ENCODE assay signal across 8 mouse cellular contexts in the genomic region with DNA sequence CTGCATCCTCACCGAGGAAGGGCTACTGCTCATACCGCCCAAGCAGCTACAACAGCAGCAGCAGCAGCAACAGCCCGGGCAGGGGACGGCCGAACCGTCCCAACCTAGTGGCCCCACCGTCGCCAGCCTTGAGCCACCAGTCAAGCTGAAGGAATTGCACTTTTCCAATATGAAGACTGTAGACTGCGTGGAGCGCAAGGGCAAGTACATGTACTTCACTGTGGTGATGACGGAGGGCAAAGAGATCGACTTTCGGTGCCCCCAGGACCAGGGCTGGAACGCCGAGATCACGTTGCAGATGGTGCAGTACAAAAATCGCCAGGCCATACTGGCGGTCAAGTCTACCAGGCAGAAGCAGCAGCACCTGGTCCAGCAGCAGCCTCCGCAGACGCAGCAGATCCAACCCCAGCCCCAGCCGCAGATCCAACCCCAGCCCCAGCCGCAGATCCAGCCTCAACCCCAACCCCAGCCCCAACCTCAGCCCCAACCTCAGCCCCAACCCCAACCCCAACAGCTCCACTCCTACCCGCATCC. TPM values are rescaled to one million over a fixed set of nuclear protein-coding genes. Genes with fewer than 3 reads are reported as not detected.
DNase-seq lines count a peak whose midpoint lies in the region; ATAC-seq and TF ChIP-seq lines count a peak whose summit lies in the region.

No protein-coding gene starts in this region.

- under 1% methylated on average over 22 of the region's 23 CpGs for WGBS in kidney, embryonic 14.5 days
- WGBS in heart, embryonic 14.5 days = under 1% methylated on average over 23 of the region's 23 CpGs
- WGBS in liver, embryonic 11.5 days = under 1% methylated on average over 22 of the region's 23 CpGs

- peak overlapping the region; percentile 97 for H3K27ac ChIP-seq in kidney, embryonic 14.5 days (ENCODE audit: low read depth, low read length)
- peak overlapping the region; percentile 80 to 95 for H3K27ac ChIP-seq in heart, embryonic 14.5 days (replicated peaks in 1 of 2; ENCODE audit: control insufficient read depth in 1 of 2, insufficient read depth in 1 of 2, low read depth in 2 of 2, low read length in 2 of 2)
- peak overlapping the region; percentile 79 for H3K27ac ChIP-seq in liver, embryonic 11.5 days (ENCODE audit: low read depth, low read length)

- H3K36me3 ChIP-seq in kidney, embryonic 14.5 days (ENCODE audit: control insufficient read depth, insufficient read depth, low read length) = no peaks in the 10 kb centered on the region
- H3K36me3 ChIP-seq in heart, embryonic 14.5 days (ENCODE audit: control insufficient read depth, insufficient read depth, low read length) = no peaks in the 10 kb centered on the region; the same call in 1 of the 2 replicates
- no peaks in the 10 kb centered on the region for H3K36me3 ChIP-seq in liver, embryonic 11.5 days (ENCODE audit: control insufficient read depth, insufficient read depth, low read length)
- peaks cover 4% of the 10 kb centered on the region for H3K36me3 ChIP-seq in myocyte (ENCODE audit: control insufficient read depth, insufficient read depth)

- H3ac ChIP-seq in myocyte (ENCODE audit: control insufficient read depth, insufficient read length) = peak overlapping the region; percentile 82

- peak overlapping the region; percentile 88 for H3K4me3 ChIP-seq in kidney, embryonic 14.5 days (ENCODE audit: low read length)
- H3K4me3 ChIP-seq in heart, embryonic 14.5 days (ENCODE audit: control insufficient read depth in 1 of 2, insufficient read depth in 1 of 2, low read depth in 1 of 2, low read length in 2 of 2) = peak overlapping the region; percentile 77 to 89
- H3K4me3 ChIP-seq in liver, embryonic 11.5 days (ENCODE audit: low read depth, low read length) = peak overlapping the region; percentile 75
- peak overlapping the region; percentile 99 for H3K4me3 ChIP-seq in myocyte

- TF ChIP-seq POLR2A in myocyte (IDR thresholded peaks at IDR 0.05; ENCODE audit: insufficient read length, low read depth) = peak; percentile 47

- peak; percentile 24 for ATAC-seq in kidney, embryonic 14.5 days (ENCODE audit: low FRiP score, low TSS enrichment)
- ATAC-seq in heart, embryonic 14.5 days (ENCODE audit: insufficient number of reproducible peaks, insufficient read depth, low FRiP score, low read depth) = peak; percentile 8; the same call in 1 of the 2 replicates
- peak; percentile 17 for ATAC-seq in liver, embryonic 11.5 days (replicated peaks; ENCODE audit: low FRiP score)

- H3K9me3 ChIP-seq in kidney, embryonic 14.5 days (ENCODE audit: control insufficient read depth, low read length) = no peaks in the 10 kb centered on the region
- no peaks in the 10 kb centered on the region for H3K9me3 ChIP-seq in heart, embryonic 14.5 days (ENCODE audit: control insufficient read depth, low read length)
- no peaks in the 10 kb centered on the region for H3K9me3 ChIP-seq in liver, embryonic 11.5 days (ENCODE audit: control insufficient read depth, low read length)

- peaks cover 33% of the 10 kb centered on the region for H3K79me2 ChIP-seq in myocyte (ENCODE audit: control insufficient read depth, insufficient read depth)

- no peaks in the 10 kb centered on the region for H3K27me3 ChIP-seq in kidney, embryonic 14.5 days (ENCODE audit: control insufficient read depth, insufficient read depth, low read length)
- H3K27me3 ChIP-seq in heart, embryonic 14.5 days (ENCODE audit: control insufficient read depth, insufficient read depth, low read length) = no peaks in the 10 kb centered on the region
- no peaks in the 10 kb centered on the region for H3K27me3 ChIP-seq in liver, embryonic 11.5 days (replicated peaks; ENCODE audit: control insufficient read depth, insufficient read depth, low read length)
- no peaks in the 10 kb centered on the region for H3K27me3 ChIP-seq in myocyte (ENCODE audit: control insufficient read depth, insufficient read depth, insufficient read length)

- peaks cover 41% of the 10 kb centered on the region for H3K4me1 ChIP-seq in kidney, embryonic 14.5 days (ENCODE audit: control insufficient read depth, insufficient read depth, low read length)
- peaks cover 9 to 43% of the 10 kb centered on the region in 2 experiments for H3K4me1 ChIP-seq in heart, embryonic 14.5 days (ENCODE audit: control insufficient read depth in 2 of 2, insufficient read depth in 2 of 2, low read length in 2 of 2)
- peaks cover 6% of the 10 kb centered on the region for H3K4me1 ChIP-seq in liver, embryonic 11.5 days (replicated peaks; ENCODE audit: control insufficient read depth, insufficient read depth, low read length)

- peak overlapping the region; percentile 96 for H3K9ac ChIP-seq in kidney, embryonic 14.5 days (ENCODE audit: low read depth, low read length)
- peak overlapping the region; percentile 97 for H3K9ac ChIP-seq in heart, embryonic 14.5 days (ENCODE audit: low read length)
- peak overlapping the region; percentile 70 for H3K9ac ChIP-seq in liver, embryonic 11.5 days (ENCODE audit: low read depth, low read length)

- peak overlapping the region; percentile 77 for H3K4me2 ChIP-seq in kidney, embryonic 14.5 days (replicated peaks; ENCODE audit: low read depth, low read length)
- peak overlapping the region; percentile 87 for H3K4me2 ChIP-seq in heart, embryonic 14.5 days (ENCODE audit: low read length)
- peak overlapping the region; percentile 94 for H3K4me2 ChIP-seq in liver, embryonic 11.5 days
- peak overlapping the region; percentile 19 for H3K4me2 ChIP-seq in myocyte (ENCODE audit: low read depth)

- DNase-seq in kidney, postnatal 14 days = no peak
- peak; percentile 10 to 17 for DNase-seq in CD8-positive naive resting alpha-beta T cell, adult 2 months (ENCODE audit: low read depth in 2 of 2, low spot score in 2 of 2)
- DNase-seq in cerebellum, adult 9-11 months = peak; percentile 42
- no peak for DNase-seq in liver, embryonic 11.5 days (ENCODE audit: low spot score)
- no peak for DNase-seq in adrenal gland, adult 18-20 months (ENCODE audit: low spot score in 2 of 2)

TF ChIP-seq in myocyte, 11 proteins besides CTCF, POLR2A, EP300 and RAD21:
- TF ChIP-seq MYOD1 (IDR thresholded peaks at IDR 0.05; ENCODE audit: control insufficient read depth in 1 of 3, insufficient read length in 2 of 3, low read depth in 2 of 3) (peak in 1 of 3 experiments; percentile 59), USF1 (IDR thresholded peaks at IDR 0.05; ENCODE audit: low read depth) (no peak), TCF3 (IDR thresholded peaks at IDR 0.05; ENCODE audit: insufficient read length, low read depth) (no peak), E2F4 (IDR thresholded peaks at IDR 0.05; ENCODE audit: insufficient read depth) (no peak), MYOG (IDR thresholded peaks at IDR 0.05; ENCODE audit: control insufficient read depth in 1 of 3, insufficient read depth in 1 of 3, insufficient read length in 2 of 3, low read depth in 2 of 3) (peak in 1 of 3 experiments; percentile 43), POLR2AphosphoS2 (IDR thresholded peaks at IDR 0.05; ENCODE audit: insufficient read length, low read depth) (peak; percentile 42), REST (IDR thresholded peaks at IDR 0.05; ENCODE audit: insufficient read depth, insufficient read length) (no peak), MAX (IDR thresholded peaks at IDR 0.05; ENCODE audit: low read depth) (no peak)

RNA-seq across cellular contexts. Expression of gene Phlda1, which starts 0.9 kb away (rescaled TPM):
- 42.3 and 44.6 TPM in 2 replicates for polyA plus RNA-seq in kidney, embryonic 14.5 days (2014; fragmentation: Nextera tagmentation; extraction: Ambion mirVana)
- 19.3 and 23.3 TPM in 2 replicates for polyA plus RNA-seq in heart, embryonic 14.5 days (2014; fragmentation: Nextera tagmentation; extraction: Ambion mirVana)
- 15.8 and 16.1 TPM in 2 replicates for polyA plus RNA-seq in liver, embryonic 11.5 days (2014; fragmentation: Nextera tagmentation; extraction: Ambion mirVana)
- 56.1 TPM for polyA plus RNA-seq in myocyte (2012; fragmentation: generic; extraction: Trizol)
- total RNA-seq in adrenal gland, adult 18-20 months (2021) = 10 to 100 TPM; 47.8 to 82.2 TPM

RNA-seq across cellular contexts. Expression of gene Nap1l1, which starts 34.0 kb away (rescaled TPM):
- 315 and 346 TPM in 2 replicates for polyA plus RNA-seq in kidney, embryonic 14.5 days (2014; fragmentation: Nextera tagmentation; extraction: Ambion mirVana)
- 124 and 133 TPM in 2 replicates for polyA plus RNA-seq in heart, embryonic 14.5 days (2014; fragmentation: Nextera tagmentation; extraction: Ambion mirVana)
- polyA plus RNA-seq in liver, embryonic 11.5 days (2014; fragmentation: Nextera tagmentation; extraction: Ambion mirVana) = 313 and 324 TPM in 2 replicates
- 130 TPM for polyA plus RNA-seq in myocyte (2012; fragmentation: generic; extraction: Trizol)
- total RNA-seq in adrenal gland, adult 18-20 months (2021) = 100 to 1,000 TPM; 124 to 136 TPM

Comparison
In these comparisons a context has a peak if more than half of its experiments do, and no peak if none do; other contexts are left out.
1. H3K4me2 ChIP-seq: peak in every context shown above with its lines; median percentile 94 in liver, embryonic 11.5 days; 87 in heart, embryonic 14.5 days; 77 in kidney, embryonic 14.5 days; 19 in myocyte.
2. DNase-seq: peak in CD8-positive naive resting alpha-beta T cell, adult 2 months (2 of 2) and cerebellum, adult 9-11 months (single experiment); none in kidney, postnatal 14 days (single experiment), liver, embryonic 11.5 days (single experiment) and adrenal gland, adult 18-20 months (0 of 2).
3. Peak in every context shown above with its lines, with median percentiles within 50 percentile points of each other: ATAC-seq, H3K27ac ChIP-seq, H3K4me3 ChIP-seq and H3K9ac ChIP-seq.